Mouse (Mus musculus): ENCODE measurements around the gene Rasl12. TPM values are rescaled to one million over a fixed set of nuclear protein-coding genes. Genes with fewer than 3 reads are reported as not detected.

The Rasl12 gene
- polyA plus RNA-seq (2016; fragmentation: Nextera tagmentation; extraction: Ambion mirVana), result 6.3 and 7.2 TPM in 2 replicates

- Histone ChIP-seq H3K9me3 (no peaks in the 10 kb centered on the region), H3K27me3 (ENCODE audit: poor library complexity, severe bottlenecking) (peaks cover 47% of the 10 kb centered on the region), H3K27ac (peak within 1 kb of the TSS; percentile 81), H3K4me1 (peaks cover 15% of the 10 kb centered on the region), H3K4me3 (peak within 1 kb of the TSS; percentile 60), H3K36me3 (replicated peaks) (no peaks in the 10 kb centered on the region)
- peak; percentile 83 for DNase-seq (ENCODE audit: extremely low spot score, low spot score)
- WGBS, result 0% methylated on average over 24 of the region's 24 CpGs
These were observed at the start of gene Rasl12 for GRCm38 (mm10) chr9:65398279-65398678. Gene Rasl12, plus strand, starts transcription at chr9:65398506.

DNA sequence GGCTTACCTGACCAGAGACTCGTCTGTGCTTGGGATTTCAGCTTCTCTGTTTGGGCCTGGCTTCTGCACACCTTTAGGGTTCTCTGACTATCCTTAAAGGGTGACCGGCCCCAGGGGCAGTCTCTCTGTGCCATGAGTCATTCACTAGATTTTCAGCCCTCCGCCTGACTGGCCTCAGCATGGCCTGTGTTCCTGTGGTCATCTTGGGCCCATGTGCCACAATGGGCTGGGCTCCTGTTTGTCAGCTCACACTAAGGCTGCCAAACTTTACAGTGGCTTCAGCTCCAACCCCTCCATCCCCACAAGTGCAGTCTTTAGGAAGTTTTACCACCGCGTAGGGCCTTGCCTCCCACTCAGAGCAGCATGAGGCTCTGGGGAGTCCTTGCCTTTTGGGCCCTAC, 45.1 kb upstream of the Rasl12 start:
- WGBS, result 95% methylated on average over 5 of the region's 5 CpGs
- no peaks in the 10 kb centered on the region for H3K27me3 ChIP-seq (ENCODE audit: poor library complexity, severe bottlenecking)
- DNase-seq (ENCODE audit: extremely low spot score, low spot score), result no peak

DNA sequence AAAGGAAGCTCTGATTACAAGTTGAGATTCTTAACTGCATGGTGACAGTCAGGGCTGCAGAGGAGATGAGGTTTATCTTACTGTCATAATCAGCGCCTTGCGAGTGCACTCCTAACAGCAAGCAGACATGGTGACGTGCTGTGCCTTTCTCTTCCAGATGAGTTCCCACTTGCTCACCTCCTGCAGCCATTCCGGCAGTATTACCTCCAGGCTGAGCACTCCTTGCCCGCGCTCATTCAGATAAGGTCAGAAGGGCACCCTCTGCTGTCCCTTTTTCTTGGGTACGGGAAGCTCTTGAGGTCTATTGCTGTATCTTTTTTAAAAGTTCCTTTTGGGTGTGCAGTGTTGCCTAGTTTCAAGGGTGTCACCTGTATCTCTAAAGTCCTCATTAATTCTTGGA, 41.7 kb upstream of the Rasl12 start:
- Histone ChIP-seq H3K4me3 (no peak overlapping the region), H3K4me1 (no peaks in the 10 kb centered on the region), H3K27ac (no peak overlapping the region), H3K27me3 (ENCODE audit: poor library complexity, severe bottlenecking) (no peaks in the 10 kb centered on the region), H3K9me3 (no peaks in the 10 kb centered on the region), H3K36me3 (replicated peaks) (peaks cover 75% of the 10 kb centered on the region)
- WGBS, result 86% methylated on average over 7 of the region's 7 CpGs
- no peak for DNase-seq (ENCODE audit: extremely low spot score, low spot score)

More for the DNA sequence above, 45.1 kb upstream of the Rasl12 start:
- Histone ChIP-seq H3K4me1 (peaks cover 1% of the 10 kb centered on the region), H3K9me3 (no peaks in the 10 kb centered on the region), H3K4me3 (no peak overlapping the region), H3K27ac (no peak overlapping the region), H3K36me3 (replicated peaks) (peaks cover 41% of the 10 kb centered on the region)

- no peak overlapping the region for H3K27ac ChIP-seq
- no peak overlapping the region for H3K4me3 ChIP-seq
- no peaks in the 10 kb centered on the region for H3K4me1 ChIP-seq
- H3K27me3 ChIP-seq (ENCODE audit: poor library complexity, severe bottlenecking), result no peaks in the 10 kb centered on the region
- H3K36me3 ChIP-seq (replicated peaks), result peaks cover 79% of the 10 kb centered on the region
- no peaks in the 10 kb centered on the region for H3K9me3 ChIP-seq
- WGBS, result 85% methylated on average over 2 of the region's 2 CpGs
- no peak for DNase-seq (ENCODE audit: extremely low spot score, low spot score)
These were observed 41.3 kb upstream of the Rasl12 start for GRCm38 (mm10) chr9:65356971-65357370.

DNA sequence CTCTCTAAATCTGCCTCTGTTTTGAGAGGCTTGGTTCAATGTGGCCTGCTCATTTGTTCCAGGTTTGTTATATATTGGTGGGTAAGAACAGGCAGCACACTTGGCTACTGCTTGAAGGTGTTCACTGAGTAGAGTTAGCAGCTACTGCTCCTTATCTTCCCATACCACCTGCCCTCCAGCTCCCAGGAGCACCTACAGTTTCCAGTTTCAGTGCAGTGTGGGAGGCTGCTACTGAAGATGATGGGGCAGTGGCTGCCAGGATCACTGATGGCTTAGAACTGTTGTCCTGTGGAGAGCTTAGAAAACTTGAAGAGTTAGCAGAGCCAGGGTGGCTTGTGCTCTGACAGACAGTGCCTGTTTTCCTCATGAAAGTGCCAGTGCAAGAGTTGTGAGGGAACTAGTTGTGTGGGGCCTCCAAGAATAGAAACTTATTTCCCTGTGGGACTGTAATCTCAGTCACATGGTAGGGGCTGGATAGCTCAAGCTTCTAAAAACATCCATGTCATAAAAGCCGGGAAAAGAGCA, 39.3 kb upstream of the Rasl12 start:
- 87% methylated on average over 1 of the region's 1 CpGs for WGBS
- Histone ChIP-seq H3K36me3 (replicated peaks) (peaks cover 88% of the 10 kb centered on the region), H3K27ac (no peak overlapping the region), H3K9me3 (no peaks in the 10 kb centered on the region), H3K27me3 (ENCODE audit: poor library complexity, severe bottlenecking) (no peaks in the 10 kb centered on the region), H3K4me1 (no peaks in the 10 kb centered on the region), H3K4me3 (no peak overlapping the region)
- DNase-seq (ENCODE audit: extremely low spot score, low spot score), result no peak

- no peak within 1 kb of the TSS for H3K4me3 ChIP-seq
- H3K36me3 ChIP-seq (replicated peaks), result peaks cover 71% of the 10 kb centered on the region
- H3K4me1 ChIP-seq, result no peaks in the 10 kb centered on the region
- no peaks in the 10 kb centered on the region for H3K27me3 ChIP-seq (ENCODE audit: poor library complexity, severe bottlenecking)
- 94% methylated on average over 16 of the region's 16 CpGs for WGBS
- no peak within 1 kb of the TSS for H3K27ac ChIP-seq
- DNase-seq (ENCODE audit: extremely low spot score, low spot score), result no peak
- H3K9me3 ChIP-seq, result no peaks in the 10 kb centered on the region
These were observed 37.5 kb upstream of the Rasl12 start, which contains the start of gene Ubap1l for GRCm38 (mm10) chr9:65360641-65361448. Gene Ubap1l, plus strand, starts transcription at chr9:65361041.

- Histone ChIP-seq H3K9me3 (no peaks in the 10 kb centered on the region), H3K36me3 (replicated peaks) (peaks cover 42% of the 10 kb centered on the region), H3K27ac (no peak overlapping the region), H3K4me1 (peaks cover 3% of the 10 kb centered on the region; the same call in 1 of the 2 replicates), H3K27me3 (ENCODE audit: poor library complexity, severe bottlenecking) (no peaks in the 10 kb centered on the region), H3K4me3 (no peak overlapping the region)
- no peak for DNase-seq (ENCODE audit: extremely low spot score, low spot score)
- 73% methylated on average over 9 of the region's 9 CpGs for WGBS
These were observed 34.6 kb upstream of the Rasl12 start for GRCm38 (mm10) chr9:65363684-65364083.

GRCm38 (mm10) chr9:65365721-65366120, 32.6 kb upstream of the Rasl12 start:
- Histone ChIP-seq H3K27ac (no peak overlapping the region), H3K27me3 (ENCODE audit: poor library complexity, severe bottlenecking) (no peaks in the 10 kb centered on the region), H3K4me3 (no peak overlapping the region), H3K36me3 (replicated peaks) (peaks cover 22% of the 10 kb centered on the region), H3K9me3 (no peaks in the 10 kb centered on the region), H3K4me1 (peaks cover 3% of the 10 kb centered on the region; the same call in 1 of the 2 replicates)
- 93% methylated on average over 7 of the region's 7 CpGs for WGBS
- DNase-seq (ENCODE audit: extremely low spot score, low spot score), result no peak

DNA sequence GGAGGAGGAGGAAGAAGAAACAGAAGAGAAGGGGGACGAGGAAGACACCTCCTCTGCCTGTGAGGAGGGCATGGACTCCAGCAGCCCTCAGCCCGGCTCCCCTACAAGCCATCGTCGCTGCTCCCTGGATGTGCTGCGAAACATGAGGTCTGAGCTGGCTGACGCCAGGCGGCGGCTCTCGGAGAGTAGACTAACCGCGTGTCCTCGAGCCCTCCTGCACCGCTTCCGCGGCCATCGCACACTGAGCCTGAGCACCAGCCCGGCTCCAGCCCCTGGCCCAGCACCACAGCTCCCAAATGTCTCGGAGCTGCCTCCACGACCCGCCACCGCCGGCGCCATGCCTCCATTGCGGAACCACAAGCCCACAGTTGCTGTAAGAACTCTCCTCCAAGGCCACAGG, 26.6 kb upstream of the Rasl12 start:
- Histone ChIP-seq H3K27ac (no peak overlapping the region), H3K4me1 (peaks cover 3% of the 10 kb centered on the region; the same call in 1 of the 2 replicates), H3K9me3 (no peaks in the 10 kb centered on the region), H3K27me3 (ENCODE audit: poor library complexity, severe bottlenecking) (no peaks in the 10 kb centered on the region), H3K36me3 (replicated peaks) (peaks cover 25% of the 10 kb centered on the region), H3K4me3 (no peak overlapping the region)
- WGBS, result 86% methylated on average over 24 of the region's 24 CpGs
- no peak for DNase-seq (ENCODE audit: extremely low spot score, low spot score)

DNA sequence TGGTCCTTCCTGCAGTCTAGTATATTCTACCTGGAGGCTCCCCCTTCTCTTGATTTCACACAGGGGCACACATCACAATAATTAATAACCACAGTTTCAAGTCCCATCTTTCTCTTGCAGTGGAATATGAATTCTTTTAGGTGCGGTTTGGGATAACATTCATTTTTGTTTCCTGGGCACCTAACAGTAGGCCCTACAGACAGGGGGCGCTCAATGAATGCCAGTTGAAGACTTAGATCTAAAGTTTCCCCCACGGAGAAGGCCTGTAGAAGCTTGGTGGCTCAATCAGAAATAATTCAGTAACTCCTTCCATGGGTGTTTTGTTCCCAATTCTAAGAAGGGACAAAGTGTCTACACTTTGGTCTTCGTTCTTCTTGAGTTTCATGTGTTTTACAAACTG, 25.9 kb upstream of the Rasl12 start:
- Histone ChIP-seq H3K4me3 (no peak overlapping the region), H3K27me3 (ENCODE audit: poor library complexity, severe bottlenecking) (no peaks in the 10 kb centered on the region), H3K9me3 (no peaks in the 10 kb centered on the region), H3K36me3 (replicated peaks) (peaks cover 26% of the 10 kb centered on the region), H3K4me1 (no peaks in the 10 kb centered on the region), H3K27ac (no peak overlapping the region)
- 81% methylated on average over 4 of the region's 4 CpGs for WGBS
- no peak for DNase-seq (ENCODE audit: extremely low spot score, low spot score)

DNA sequence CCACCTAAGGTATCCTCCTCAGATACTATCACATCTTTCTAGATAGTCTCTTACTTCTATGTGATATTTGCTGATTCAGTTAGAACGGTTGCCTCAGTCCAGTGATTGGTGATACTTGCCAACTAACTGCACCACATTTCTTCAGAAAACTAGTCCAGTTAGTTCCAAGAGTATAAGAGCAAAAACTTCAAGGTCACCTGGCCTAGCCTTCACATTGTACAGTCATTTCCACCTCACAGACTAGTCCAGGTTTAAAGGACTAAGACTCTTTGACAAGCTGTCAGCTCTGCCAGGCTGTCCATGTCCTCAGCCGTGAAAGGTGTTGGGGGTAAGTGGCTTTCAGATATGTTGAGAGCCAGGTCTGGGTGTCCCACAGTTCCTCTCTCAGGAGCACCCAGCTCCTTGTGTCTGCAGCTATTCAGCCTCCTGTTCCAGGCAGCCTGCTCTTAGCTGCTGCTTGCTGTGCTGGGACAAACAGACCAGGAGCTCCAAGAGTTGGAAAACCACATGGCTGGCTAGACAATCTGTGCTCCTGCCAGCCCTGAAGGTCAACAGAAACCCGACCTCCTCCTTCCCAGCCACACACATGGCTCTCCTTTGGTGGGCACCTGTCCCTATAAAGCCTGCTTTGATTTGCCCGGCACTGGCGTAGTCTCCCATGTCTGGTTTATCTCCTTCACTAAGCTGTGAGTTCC, 23.7 kb upstream of the Rasl12 start:
- Histone ChIP-seq H3K4me1 (no peaks in the 10 kb centered on the region), H3K27me3 (ENCODE audit: poor library complexity, severe bottlenecking) (no peaks in the 10 kb centered on the region), H3K4me3 (no peak overlapping the region), H3K27ac (no peak overlapping the region), H3K36me3 (replicated peaks) (peaks cover 31% of the 10 kb centered on the region), H3K9me3 (no peaks in the 10 kb centered on the region)
- no peak for DNase-seq (ENCODE audit: extremely low spot score, low spot score)
- WGBS, result 88% methylated on average over 5 of the region's 5 CpGs

GRCm38 (mm10) chr9:65375163-65375934, 23.0 kb upstream of the Rasl12 start:
- Histone ChIP-seq H3K4me1 (no peaks in the 10 kb centered on the region), H3K9me3 (no peaks in the 10 kb centered on the region), H3K36me3 (replicated peaks) (peaks cover 31% of the 10 kb centered on the region), H3K27me3 (ENCODE audit: poor library complexity, severe bottlenecking) (no peaks in the 10 kb centered on the region), H3K27ac (no peak overlapping the region), H3K4me3 (no peak overlapping the region)
- no peak for DNase-seq (ENCODE audit: extremely low spot score, low spot score)
- WGBS, result 89% methylated on average over 9 of the region's 9 CpGs

Measured in forebrain, embryonic 10.5 days (tissue).